Mouse (Mus musculus) limb, embryonic 15.5 days (tissue): ENCODE data around the gene Fezf2. TPM values are rescaled to one million over a fixed set of nuclear protein-coding genes. Genes with fewer than 3 reads are reported as not detected.

Experiments
- ATAC-seq: fragments of 200-750 bp; cut with Nextera tagmentation; 2 replicates; pipeline ENCODE4 v1.8.0; 2017; ENCODE audit warnings: low read depth, moderate TSS enrichment; ENCODE audit not compliant: insufficient number of reproducible peaks, low FRiP score, low TSS enrichment
- H3K27ac ChIP-seq: fragments of 300-500 bp; sonication (generic); 2 replicates; pipeline ENCODE4 v1.5.1; 2015; ENCODE audit warnings: moderate library complexity, mild to moderate bottlenecking, inconsistent platforms
- H3K27me3 ChIP-seq: fragments of 300-500 bp; sonication (generic); 2 replicates; pipeline ENCODE4 v1.6.1; 2015; ENCODE audit warnings: inconsistent platforms
- H3K36me3 ChIP-seq: fragments of 300-500 bp; sonication (generic); 2 replicates; pipeline ENCODE4 v1.6.1; 2015; ENCODE audit warnings: inconsistent platforms
- H3K4me1 ChIP-seq: fragments of 300-500 bp; sonication (generic); 2 replicates; pipeline ENCODE4 v1.6.1; 2015; ENCODE audit warnings: inconsistent platforms
- H3K4me2 ChIP-seq: fragments of 300-500 bp; sonication (generic); 2 replicates; pipeline ENCODE4 v1.6.1; 2015; ENCODE audit warnings: mild to moderate bottlenecking, inconsistent platforms
- H3K4me3 ChIP-seq: fragments of 300-500 bp; sonication (generic); 2 replicates; pipeline ENCODE4 v1.5.1; 2015; ENCODE audit warnings: mild to moderate bottlenecking, inconsistent platforms
- H3K9ac ChIP-seq: fragments of 300-500 bp; sonication (generic); 2 replicates; pipeline ENCODE4 v1.6.1; 2015; ENCODE audit warnings: inconsistent platforms
- H3K9me3 ChIP-seq: fragments of 300-500 bp; sonication (generic); 2 replicates; pipeline ENCODE4 v1.6.1; 2016; ENCODE audit warnings: inconsistent platforms
- WGBS: fragments of 180-500 bp; shearing (Covaris S2); methylation state at CpG from one replicate; pipeline ENCODE4 v1.1.7; 2015; 5-methylcytosine and 5-hydroxymethylcytosine counted together
- polyA plus RNA-seq: library from polyadenylated mRNA; unstranded; fragments of >200 nt; fragmentation: Nextera tagmentation; extraction: Ambion mirVana; gene quantifications from 2 replicates; pipeline ENCODE4 v1.2.1, GENCODE M21; 2015

Gene Fezf2
- polyA plus RNA-seq, 1 experiment from 2014 or later, result not detected

DNA sequence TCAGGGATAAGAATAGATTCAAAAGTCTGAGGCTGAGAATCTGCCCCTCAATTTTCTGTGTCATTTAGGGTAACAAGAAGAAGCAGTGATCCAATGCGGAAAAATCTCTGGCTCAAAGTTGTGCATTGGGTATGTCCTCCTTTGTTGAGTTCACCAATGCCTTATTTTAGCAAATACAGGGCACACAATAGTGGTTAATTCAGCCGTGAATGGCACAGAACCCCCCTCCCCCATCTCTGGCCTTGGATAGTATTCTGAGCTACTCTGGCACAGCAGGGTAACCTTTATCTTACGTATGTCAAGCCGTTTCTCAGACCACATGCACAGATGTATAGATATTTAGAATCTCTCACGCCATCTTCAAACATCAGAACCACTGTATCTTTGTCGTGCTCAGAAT lies 48.3 kb downstream of the Fezf2 start:
- no peak overlapping the region for H3K4me3 ChIP-seq

DNA sequence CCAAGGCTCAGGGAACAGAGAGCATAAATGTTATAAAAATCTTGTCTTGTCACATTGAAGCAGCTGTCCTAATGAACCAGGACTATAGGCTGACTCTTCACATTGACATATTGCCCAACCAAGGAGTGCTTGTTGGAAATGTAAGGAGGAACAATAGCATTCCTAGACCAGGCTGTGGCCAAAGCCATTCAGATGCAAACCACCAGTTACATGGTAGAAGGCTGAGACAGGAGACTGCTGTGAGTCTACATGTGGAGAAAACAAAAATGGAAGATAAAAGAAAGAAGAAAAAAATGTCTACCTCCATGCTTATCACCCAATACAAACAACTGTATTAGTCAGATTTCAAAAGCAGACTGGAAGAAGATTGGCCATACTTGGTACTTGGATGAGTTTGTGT lies 48.8 kb downstream of the Fezf2 start:
- Histone ChIP-seq H3K27me3 (no peaks in the 10 kb centered on the region), H3K36me3 (peaks cover 6% of the 10 kb centered on the region), H3K27ac (no peak overlapping the region), H3K9ac (no peak overlapping the region), H3K4me3 (no peak overlapping the region), H3K9me3 (no peaks in the 10 kb centered on the region), H3K4me2 (no peak overlapping the region), H3K4me1 (no peaks in the 10 kb centered on the region)
- ATAC-seq, result no peak

More for the DNA sequence above, 48.3 kb downstream of the Fezf2 start:
- ATAC-seq, result no peak
- WGBS, result 82% methylated on average over 6 of the region's 6 CpGs
- Histone ChIP-seq H3K27me3 (no peaks in the 10 kb centered on the region), H3K36me3 (peaks cover 6% of the 10 kb centered on the region), H3K27ac (no peak overlapping the region), H3K9me3 (no peaks in the 10 kb centered on the region), H3K4me1 (no peaks in the 10 kb centered on the region), H3K4me2 (no peak overlapping the region), H3K9ac (no peak overlapping the region)

DNA sequence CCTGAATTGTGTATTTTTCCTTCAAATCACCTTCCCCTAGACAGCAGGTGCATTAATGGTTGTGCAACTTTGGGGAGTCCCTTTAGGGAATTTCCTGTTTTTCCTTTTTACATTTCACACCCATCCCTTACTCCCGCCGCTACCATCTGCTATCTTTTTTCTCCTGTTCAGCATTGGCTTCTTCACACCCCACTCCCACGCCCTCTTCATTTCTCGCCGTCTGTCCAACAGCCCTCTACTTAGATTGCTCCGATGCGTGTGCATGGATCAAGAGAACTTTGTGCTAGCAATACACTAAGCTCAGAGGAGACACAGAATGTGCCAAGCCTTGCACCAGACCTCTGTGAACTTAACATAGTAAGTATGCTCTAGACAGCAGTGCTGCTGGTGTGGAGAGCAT lies 51.6 kb downstream of the Fezf2 start:
- peaks cover 6% of the 10 kb centered on the region for H3K36me3 ChIP-seq
- no peak overlapping the region for H3K9ac ChIP-seq
- H3K4me1 ChIP-seq, result no peaks in the 10 kb centered on the region
- no peak overlapping the region for H3K27ac ChIP-seq
- no peaks in the 10 kb centered on the region for H3K9me3 ChIP-seq
- H3K27me3 ChIP-seq, result no peaks in the 10 kb centered on the region
- no peak overlapping the region for H3K4me3 ChIP-seq
- WGBS, result 86% methylated on average over 7 of the region's 7 CpGs
- no peak for ATAC-seq
- H3K4me2 ChIP-seq, result no peak overlapping the region

Other genes starting within 250 kb of the Fezf2 start
- gene Gm49355, start 64.2 kb downstream of the Fezf2 start, polyA plus RNA-seq, result 0.09 and 0.14 TPM in 2 replicates
- gene 3830406C13Rik, start 64.0 kb downstream of the Fezf2 start, polyA plus RNA-seq, result 52.2 and 52.7 TPM in 2 replicates